Mouse (Mus musculus) bone marrow macrophage, adult 2 months (primary cell): ENCODE measurements around the gene Cldn7.

Experiments
- CTCF ChIP-seq: IDR thresholded peaks from 2 replicates; pipeline ENCODE4 v1.5.1; 2012; ENCODE audit warnings: low read depth, mild to moderate bottlenecking, low read length, moderate library complexity
- POLR2A ChIP-seq: IDR thresholded peaks from 2 replicates; pipeline ENCODE4 v1.6.1; 2012; ENCODE audit warnings: mild to moderate bottlenecking, low read depth, low read length, borderline replicate concordance

DNA sequence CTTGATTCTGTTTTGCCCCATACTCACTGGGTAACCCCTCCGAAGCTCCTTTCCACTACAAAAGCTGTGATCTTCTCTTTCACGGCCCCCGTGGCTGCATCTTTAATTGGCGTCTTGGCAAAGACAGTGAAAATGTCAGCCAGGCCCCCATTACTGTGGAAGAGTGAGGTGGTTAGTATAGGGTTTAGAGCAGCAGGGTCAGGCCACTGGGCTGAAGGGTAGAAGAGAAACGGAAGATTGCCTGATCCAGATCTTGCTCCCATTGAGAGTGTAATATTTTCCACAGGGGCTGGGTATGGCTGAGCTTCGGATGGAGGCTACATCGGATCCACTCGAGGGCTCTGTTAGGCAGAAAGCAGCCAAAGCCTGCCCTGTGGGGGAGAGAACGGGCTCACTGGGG, 48.4 kb downstream of the Cldn7 start:
- no peak for TF ChIP-seq CTCF
- no peak for TF ChIP-seq POLR2A
